Mouse (Mus musculus): ENCODE results near the gene Tmem17.

DNA sequence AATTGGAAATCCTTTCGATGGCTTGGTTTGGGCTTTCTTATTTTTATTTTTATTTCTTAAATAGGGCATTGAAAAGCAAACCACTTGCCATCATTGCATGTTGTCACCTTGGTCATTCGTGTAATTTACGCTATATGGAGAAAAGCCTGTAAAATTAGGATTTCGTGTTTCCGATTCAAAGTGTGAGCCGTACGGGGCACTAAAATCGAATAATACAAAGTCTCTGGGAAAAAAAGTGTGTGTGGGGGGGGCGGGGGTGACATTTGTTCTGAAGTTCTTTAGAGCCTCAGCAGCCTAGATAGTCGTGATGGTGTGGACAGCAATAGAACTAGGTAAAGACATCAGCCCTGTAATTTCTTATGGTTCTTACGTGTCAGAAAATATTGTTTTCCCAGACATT is 1.2 kb downstream of the Tmem17 start:
- TF ChIP-seq CTCF (IDR thresholded peaks at IDR 0.05; ENCODE audit: borderline replicate concordance, extremely low read depth, insufficient read depth, insufficient read length) (no peak), POLR2A (IDR thresholded peaks at IDR 0.05; ENCODE audit: borderline replicate concordance, extremely low read depth, insufficient read depth, insufficient read length, poor library complexity, severe bottlenecking) (no peak)

All from brain, embryonic 14.5 days (tissue).